Mouse (Mus musculus) embryo, embryonic 10 days (tissue): ENCODE measurements around the gene Slc16a12.

Source experiments
- DNase-seq: peaks from one replicate; pipeline ENCODE4 v3.0.0-alpha.2; 2015; ENCODE audit warnings: low spot score

Gene Slc16a12

DNA sequence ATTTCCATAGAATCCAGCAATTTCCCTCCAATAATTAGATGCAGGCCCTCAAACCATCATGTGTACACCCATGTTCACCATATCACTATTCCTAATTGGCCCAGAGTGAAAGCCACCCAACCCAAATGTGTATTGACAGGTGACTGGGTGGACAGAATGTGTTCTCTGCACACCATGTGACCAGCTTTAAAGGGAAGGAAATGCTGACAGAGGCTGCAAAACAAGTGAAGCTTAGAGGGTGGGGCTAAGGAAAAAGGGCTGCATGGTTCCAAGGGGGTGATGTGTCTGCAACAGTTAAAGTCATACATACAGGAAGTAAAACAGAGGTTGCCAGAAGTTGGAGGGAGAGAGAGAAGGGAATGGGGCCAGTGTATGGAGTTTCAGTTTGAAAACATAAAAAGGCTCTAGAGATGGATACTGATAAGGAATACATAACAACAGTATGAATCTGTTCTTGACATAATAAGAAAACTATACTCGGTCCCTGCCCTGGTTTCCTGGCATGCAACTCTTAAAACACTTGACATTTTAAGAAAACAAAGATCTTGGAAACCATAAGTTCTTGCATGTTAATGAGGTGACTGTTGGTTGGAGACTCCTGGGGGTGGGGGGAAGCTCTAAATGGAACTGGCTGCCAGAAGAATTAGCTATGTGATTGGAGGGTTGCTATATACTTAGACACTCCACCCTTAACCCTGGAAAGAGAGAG is 20.7 kb downstream of the Slc16a12 start:
- no peak for DNase-seq

DNA sequence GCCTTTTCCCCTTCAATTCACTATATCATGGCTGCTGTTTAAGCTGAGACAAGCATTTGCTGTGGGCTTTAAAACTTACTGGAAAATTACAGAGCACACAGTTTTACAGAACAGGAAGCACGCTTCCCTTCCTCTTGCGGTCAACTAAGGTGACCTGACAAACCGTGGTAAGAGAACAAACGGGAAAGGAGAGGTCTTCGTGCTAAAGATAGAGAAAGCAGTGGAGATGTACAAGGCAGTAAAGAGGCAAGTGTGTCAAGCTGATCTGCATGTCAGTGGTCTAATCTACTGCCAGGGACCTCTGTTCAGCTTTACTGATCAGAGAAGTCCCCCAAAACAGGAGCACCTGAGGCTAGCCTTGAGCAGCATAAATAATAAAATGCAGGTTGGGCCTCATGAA is 21.7 kb downstream of the Slc16a12 start:
- no peak for DNase-seq

DNA sequence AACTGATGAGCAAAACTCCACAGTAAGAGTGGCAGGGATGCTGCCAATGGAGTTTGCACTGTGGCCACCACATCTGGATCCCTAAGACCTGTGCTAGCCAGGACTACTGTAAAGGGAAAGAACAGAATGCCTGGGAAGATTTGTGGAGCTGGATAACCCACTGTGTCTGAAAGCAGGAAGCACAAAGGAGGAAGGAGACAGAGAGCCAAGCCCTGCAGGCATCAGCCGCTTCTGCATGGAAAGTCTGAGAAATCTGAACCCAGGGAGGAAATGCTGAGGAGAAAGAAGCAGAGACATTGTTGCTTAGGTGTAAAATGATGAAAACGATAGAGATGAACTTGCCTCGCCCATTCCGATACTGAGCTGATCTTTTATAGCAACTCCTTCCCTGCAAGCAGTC is 22.5 kb downstream of the Slc16a12 start:
- no peak for DNase-seq

DNA sequence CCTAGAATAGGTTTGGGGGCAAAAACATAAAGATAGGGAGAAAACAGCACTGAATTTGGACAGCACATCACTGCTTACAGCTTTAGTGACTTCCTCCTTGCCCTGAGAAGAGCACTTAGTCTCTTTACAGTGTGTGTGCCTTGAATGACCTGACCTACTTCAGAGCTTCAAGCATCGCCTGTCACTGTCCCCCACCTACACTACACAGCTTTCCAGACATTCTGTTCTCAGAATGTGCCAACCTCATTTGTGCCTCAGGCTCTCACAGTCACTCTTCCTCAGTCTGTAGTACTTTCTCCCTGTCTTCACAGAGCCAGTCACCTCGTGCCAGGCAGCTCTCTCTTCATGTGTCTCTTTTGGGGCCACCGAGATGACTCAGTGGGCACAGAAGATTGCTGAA is 24.5 kb downstream of the Slc16a12 start:
- DNase-seq = no peak

DNA sequence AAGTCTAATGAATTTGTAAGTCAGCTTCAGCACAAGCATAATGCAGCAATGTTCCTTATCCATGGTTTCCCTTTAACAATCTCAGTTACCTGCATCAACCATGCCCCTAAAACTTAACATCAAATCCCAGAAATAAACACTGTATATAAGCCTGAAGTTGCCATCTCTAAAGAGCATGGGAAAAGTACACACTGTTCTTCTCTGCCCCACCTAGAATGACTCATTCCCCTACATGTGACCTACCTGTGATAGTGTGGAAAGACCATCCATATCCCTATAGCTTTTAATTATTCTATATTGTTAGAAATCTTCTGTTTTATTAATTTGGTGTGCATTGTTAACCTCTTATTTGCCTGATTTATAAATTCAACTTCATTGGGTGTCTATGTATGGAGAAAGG is 27.0 kb downstream of the Slc16a12 start:
- DNase-seq = no peak

GRCm38 (mm10) chr19:34718963-34719362 is 28.1 kb downstream of the Slc16a12 start:
- no peak for DNase-seq

DNA sequence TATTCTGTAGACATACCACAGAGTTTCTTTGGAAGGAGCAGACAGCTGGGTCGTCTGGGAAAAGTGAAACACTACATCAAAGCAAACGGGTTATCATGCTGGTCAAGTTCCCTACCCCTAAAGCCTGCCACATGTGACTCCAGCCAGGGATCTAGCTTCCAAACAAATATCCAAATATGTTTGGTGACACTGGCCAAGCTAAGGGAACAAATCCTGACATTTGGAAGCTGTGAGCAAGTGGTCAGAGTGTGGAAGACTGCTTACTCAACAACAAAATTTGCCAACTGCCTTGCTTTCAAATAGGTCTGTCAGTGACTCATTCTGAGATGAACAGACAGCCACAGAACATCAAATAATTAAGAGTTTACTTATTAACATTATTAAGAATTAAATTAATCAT is 28.6 kb downstream of the Slc16a12 start:
- no peak for DNase-seq

GRCm38 (mm10) chr19:34715895-34716294 is 31.2 kb downstream of the Slc16a12 start:
- no peak for DNase-seq

GRCm38 (mm10) chr19:34714250-34714666 is 32.8 kb downstream of the Slc16a12 start:
- DNase-seq = peak; percentile 12

GRCm38 (mm10) chr19:34712050-34712449 is 35.0 kb downstream of the Slc16a12 start:
- no peak for DNase-seq

GRCm38 (mm10) chr19:34708221-34708620 is 38.9 kb downstream of the Slc16a12 start:
- no peak for DNase-seq

DNA sequence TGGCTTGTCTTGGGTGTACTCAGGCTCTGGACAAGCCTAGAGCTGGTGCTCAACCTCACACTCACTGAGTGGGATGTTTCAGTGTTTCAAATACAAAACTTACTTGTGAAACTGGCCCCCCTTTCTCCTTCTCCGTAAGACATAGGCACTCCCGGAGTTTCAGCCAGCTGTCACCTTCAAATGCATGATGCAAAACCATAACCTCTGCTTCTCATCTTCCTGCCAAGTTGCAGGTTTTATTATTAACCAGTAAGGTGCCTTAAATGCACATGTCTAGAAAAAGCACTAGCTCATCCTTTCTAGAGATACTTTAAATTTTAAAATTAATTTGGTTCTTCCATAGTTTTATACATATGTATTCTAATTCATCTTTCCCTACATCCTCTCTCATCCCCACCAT is 39.5 kb downstream of the Slc16a12 start:
- no peak for DNase-seq

DNA sequence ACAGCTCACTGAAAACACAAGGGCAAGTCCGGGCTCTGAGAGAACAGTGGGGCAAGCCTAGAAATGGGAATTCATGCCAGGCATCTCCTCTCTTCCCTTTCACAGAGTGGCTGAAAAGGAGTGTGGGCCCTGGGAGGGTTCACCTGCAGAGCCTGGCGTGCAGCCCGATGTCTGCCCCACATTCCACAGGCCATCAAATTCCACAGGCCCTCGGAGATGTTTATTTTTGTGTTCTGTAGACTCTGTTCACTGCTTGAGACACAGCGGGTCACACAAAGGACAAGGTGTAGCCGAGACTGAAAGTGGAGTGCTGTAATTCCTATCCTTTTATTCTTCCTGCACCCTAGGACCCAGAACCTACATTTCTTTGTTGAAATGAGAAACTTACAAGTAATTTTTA is 40.8 kb downstream of the Slc16a12 start:
- DNase-seq = no peak

- DNase-seq = no peak
Observed at GRCm38 (mm10) chr19:34705141-34705540, 41.9 kb downstream of the Slc16a12 start.

DNA sequence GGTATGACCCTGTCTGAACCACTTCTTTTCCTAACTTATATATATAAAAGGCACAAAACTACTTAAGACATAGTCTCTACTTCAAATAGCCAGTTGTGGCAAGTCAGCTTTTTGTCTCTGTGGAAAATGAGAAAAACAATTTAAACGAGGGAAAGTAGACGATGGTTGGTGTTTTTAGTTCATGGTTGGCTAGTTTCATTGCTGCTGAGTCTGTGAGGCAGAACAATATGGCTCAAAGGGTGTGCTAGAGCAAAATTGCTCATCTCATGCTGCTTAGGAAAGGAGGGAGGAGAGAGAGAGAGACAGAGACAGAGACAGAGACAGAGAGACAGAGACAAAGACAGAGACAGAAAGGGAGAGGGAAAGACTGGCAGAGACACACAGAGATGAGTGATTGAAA is 47.8 kb downstream of the Slc16a12 start:
- no peak for DNase-seq

- DNase-seq = no peak
Observed at GRCm38 (mm10) chr19:34698852-34699251, 48.2 kb downstream of the Slc16a12 start.

DNA sequence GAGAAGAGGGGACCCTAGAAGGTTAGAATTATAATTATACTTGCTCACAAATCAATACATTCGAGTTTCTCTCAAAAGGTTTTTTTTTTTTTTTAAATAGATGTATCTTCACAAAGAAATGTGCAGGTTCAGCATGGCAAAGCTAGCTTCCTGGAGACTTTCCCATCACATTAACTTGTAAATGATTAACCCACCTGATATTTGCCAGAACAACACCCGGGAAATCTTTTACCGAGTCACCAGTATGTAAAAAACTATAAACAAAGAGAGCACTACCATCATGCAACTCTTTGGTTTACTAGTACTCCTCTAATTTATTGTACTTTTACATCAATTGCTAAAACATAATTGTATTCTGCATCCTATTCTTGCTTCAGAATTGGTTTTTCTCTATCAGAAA is 48.7 kb downstream of the Slc16a12 start:
- DNase-seq = no peak

GRCm38 (mm10) chr19:34697461-34697860 is 49.6 kb downstream of the Slc16a12 start:
- no peak for DNase-seq

GRCm38 (mm10) chr19:34696352-34696986 is 50.6 kb downstream of the Slc16a12 start:
- no peak for DNase-seq

DNA sequence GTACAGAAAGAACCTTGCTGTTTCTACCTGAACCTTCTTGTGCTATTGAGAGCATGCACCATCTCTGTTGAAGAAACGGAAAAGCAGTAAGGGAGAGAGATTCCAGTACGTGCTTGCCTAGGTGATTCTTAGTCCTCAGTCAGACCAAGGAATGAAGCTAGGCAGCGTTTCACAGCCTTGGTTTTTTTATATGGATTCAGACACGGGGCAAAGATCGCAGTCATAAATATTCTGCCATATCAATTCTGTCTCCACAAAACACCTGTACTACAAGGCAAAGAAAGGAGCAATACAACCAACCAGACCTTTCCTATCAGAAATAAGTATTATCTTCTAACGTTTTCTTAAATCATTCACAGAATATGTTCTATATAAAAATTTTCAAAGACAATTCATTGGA is 55.7 kb downstream of the Slc16a12 start:
- DNase-seq = no peak

GRCm38 (mm10) chr19:34685530-34685929 is 61.6 kb downstream of the Slc16a12 start:
- DNase-seq = no peak

DNA sequence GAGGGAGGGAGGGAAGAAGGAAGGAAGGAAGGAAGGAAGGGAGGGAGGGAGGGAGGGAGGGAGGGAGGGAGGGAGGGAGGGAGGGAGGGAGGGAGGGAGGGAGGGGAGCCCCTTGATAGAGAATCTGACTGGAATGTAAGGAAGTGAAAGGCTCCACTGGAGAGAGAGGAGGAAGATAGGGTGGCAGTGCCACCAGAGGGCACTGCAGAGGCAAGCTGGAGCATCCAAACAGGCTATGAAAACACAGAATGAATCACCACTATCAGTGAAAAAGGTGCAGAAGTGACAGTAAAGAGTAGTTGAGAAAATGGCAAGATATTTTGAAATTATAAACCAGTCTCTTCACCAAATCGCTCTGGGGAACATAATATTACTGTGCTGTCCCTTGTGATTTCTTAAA is 62.2 kb downstream of the Slc16a12 start:
- DNase-seq = peak; percentile 68

GRCm38 (mm10) chr19:34678428-34678827 is 68.7 kb downstream of the Slc16a12 start:
- DNase-seq = no peak

GRCm38 (mm10) chr19:34673476-34673875 is 73.6 kb downstream of the Slc16a12 start:
- DNase-seq = no peak
